Mouse (Mus musculus) liver, adult 2 months (tissue): ENCODE results near the gene BC004004.

Experiments
- CTCF ChIP-seq: fragments of 200-500 bp; IDR thresholded peaks from 2 replicates; pipeline ENCODE4 v1.5.1; 2011; ENCODE audit warnings: low read depth, low read length, control low read depth
- POLR2A ChIP-seq: fragments of 200-500 bp; IDR thresholded peaks from 2 replicates; pipeline ENCODE4 v1.6.1; 2011; ENCODE audit warnings: low read length, control low read depth; ENCODE audit not compliant: insufficient read depth; ENCODE audit errors: extremely low read depth

DNA sequence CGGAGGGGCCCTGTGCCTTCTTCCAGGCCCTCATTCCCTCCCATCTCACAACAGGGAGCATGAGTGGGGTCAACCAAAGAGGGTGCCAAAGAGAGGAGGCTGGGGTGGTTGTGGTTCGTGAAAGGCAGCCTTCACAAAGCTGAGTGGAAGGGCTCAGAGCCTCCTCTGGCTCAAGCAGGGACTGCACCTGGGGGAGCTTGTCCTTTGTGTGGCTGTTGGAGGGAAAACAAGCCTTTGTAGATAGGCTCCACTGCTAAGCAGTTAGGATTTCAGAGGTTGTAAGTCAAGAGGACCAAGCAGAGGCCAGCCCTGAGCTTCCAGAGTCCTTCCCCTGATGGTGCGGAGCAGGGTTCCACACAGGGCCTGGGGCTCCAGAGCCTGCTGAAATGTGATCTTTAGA, 34.5 kb downstream of the BC004004 start:
- TF ChIP-seq CTCF (no peak), POLR2A (no peak)
